Mouse (Mus musculus) frontal cortex, adult (tissue): ENCODE results near the gene Dnajc27.

Experiments
- ATAC-seq: cut with Nextera tagmentation; 2 replicates; pipeline ENCODE4 v1.9.2; 2017; ENCODE audit warnings: mild to moderate bottlenecking, moderate library complexity, mixed read lengths; ENCODE audit not compliant: low TSS enrichment

The Dnajc27 gene

DNA sequence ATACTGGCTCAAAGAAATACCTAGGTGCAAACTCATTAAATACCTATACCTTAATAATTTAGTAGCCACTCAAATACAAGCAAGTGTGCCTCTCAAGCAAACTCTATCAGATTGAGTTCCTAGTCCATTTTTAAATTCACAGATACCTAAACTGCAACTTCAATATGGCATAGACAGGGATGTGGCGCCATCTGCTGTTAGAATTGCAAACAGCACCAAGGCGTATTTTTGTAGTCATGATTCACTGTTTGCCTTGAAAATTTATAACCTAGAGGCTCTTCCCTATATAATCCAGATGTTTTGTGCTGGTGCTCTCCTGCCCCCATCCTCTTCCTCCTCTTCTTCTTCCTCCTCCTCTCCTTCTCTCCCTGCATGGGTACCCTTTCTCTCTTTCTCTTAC is 2.1 kb upstream of the Dnajc27 start:
- ATAC-seq = no peak

DNA sequence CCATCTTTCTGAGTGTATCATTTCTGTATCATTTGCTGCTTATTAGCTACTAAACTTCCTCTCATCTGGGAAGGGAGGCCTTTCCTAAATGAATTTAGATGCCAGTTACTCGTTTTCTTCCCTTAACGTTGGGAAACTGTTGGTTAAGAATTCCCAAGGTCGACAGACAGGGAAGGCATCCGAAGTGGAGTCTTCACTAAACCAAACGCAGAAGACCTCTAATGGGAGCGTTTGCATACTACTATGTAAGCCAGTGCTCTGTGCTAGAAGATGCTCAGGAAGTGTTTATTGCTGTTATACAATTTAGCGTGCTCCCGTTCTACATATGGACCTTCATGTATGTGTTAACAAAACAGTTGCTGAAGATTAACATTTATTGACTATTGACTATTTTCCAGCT is 1.1 kb downstream of the Dnajc27 start:
- ATAC-seq = no peak

DNA sequence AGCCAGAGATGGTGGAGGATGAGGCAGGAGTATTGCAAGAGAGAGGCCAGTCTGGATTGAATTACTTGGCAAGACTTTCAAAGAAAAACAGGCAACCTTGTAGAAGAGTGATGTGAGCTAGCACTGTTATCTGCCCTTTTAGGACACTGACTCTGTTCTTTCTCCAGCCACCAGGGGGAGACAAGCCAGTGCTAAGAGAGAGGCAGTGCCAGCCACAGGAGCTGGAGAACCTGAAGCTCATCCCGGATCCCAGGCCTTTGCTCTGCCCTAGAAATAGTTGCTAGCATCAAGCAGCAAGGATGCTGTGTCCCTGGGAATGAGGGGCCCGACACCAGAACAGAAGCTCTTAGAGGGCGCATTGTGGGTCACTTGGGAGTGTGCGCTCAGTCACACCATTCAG is 25.0 kb downstream of the Dnajc27 start:
- peak; percentile 90 for ATAC-seq

DNA sequence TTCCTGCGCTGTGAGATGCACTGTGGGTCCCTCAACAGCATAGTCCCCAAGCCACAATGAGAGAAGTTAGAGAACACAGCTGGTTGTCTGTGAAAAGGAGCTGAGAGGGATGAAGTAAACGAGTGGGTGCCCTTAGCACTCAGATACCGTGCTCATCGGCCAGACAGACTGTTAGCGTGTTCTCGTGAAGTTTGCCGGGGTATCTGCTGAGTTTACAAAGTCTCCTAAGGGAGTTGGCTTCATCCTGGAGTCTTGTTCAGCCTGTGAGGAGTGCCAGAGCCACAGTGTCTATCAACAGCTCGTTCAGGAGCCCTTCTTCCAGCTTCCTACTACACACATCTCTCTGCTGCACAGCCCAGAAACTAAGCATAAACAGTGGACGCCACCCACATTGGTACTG is 33.7 kb downstream of the Dnajc27 start:
- peak; percentile 21; the same call in 1 of the 2 replicates for ATAC-seq

DNA sequence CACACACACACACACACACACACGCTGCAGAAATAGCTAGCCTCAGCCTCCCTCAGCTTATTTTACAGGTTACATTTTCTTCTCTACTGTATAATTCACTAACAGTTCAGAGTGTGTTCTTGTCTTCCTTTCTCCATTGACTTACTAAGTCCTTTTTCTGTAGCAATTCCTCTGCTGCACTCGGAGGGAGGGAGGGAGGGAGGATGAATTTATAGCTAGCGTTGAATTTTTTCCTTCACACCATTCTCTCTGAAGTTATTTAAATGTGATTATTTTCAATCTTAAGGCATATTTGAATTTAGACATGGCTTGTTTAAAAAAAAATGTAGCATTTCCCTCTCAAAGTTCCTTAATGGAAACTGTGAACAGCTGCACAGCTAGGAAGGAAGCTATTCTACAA is 34.8 kb downstream of the Dnajc27 start:
- peak; percentile 50 for ATAC-seq

DNA sequence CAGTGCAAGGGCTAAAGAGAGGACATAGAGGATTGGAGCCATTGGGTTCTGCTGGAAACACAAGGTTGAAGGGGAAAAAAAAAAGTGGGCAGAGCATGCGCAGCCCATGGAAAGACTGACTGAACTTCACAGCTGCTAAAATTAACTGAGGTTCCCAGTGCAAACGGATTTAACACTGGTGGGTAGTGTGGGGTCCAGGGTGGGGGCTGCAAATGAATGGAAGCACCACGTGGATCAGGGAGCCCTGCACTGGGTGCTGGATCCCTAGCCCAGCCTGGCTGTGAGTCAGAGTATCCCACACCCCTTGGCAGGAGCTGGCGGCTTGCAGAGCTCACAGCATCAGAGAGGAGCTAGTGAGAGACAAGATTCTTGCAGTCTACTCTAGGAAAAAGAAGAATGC is 35.2 kb downstream of the Dnajc27 start:
- peak; percentile 88 for ATAC-seq

DNA sequence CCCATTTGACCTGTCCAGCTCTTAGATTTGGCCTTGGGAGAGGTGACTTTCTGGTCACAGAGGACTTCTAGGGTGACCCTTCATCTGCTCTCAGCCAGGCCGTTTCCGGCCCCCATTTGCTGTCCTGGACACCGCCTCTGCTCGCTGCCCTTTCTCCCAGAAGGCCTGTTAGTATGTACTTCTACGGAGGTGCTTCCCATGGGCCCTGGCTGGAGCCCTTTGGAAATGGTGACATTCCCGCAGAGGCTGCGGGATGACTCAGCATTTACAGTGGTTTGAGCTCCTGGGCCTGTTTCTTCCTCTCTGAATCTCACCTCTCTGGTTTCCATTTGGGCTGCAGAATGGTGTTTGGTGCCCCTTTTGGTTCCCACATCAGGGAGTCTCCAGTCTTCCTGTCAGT is 45.0 kb downstream of the Dnajc27 start:
- ATAC-seq = no peak

DNA sequence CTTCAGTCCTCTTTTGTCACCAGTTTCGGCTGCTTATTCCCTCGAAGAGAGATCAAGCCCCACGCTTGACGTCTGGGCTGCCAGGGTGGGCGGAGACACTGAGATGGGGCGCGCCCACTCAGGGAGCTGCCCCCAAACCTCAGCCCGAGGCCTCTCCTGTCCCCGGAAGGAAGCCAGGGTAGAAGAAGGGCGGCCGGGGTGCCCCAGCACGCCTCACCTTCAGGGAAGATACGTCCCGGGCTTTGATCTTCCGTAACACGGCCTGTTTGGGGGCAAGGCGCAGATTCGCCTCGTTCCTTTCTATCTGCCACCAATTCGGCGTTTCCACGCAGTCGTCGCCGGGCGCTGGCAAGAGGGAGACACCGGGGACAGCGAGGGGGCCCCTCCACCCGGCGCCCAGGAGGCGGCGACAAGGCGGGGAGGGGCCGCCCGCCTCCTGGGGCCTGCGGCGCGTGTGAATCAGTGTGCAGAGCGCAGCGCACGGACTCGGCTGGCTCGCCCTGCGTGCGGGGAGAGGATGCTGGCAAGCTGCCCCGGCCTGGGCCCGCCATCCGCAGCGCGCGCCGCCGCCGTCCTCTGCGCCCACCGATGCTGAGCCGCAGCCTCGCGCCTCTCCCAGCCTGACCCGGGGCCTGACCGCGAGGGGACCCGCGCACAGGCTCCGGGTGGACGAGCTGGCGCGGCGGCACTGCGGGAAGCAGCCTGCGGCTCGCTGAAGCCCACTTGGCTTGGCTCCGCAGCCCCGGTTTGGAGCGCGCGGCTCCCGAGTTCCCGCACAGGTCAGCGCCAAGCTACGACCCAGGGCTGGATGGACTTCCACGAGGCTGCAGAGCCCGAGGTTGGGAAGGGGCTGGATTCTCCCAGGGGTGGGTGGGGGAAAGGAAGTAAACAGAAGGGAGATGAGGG is 50.8 kb downstream of the Dnajc27 start, which contains the start of gene Adcy3:
TSS of gene Adcy3 (plus strand) at position 163 of the 906 bp plus-strand sequence.
- peak; percentile 82 for ATAC-seq

DNA sequence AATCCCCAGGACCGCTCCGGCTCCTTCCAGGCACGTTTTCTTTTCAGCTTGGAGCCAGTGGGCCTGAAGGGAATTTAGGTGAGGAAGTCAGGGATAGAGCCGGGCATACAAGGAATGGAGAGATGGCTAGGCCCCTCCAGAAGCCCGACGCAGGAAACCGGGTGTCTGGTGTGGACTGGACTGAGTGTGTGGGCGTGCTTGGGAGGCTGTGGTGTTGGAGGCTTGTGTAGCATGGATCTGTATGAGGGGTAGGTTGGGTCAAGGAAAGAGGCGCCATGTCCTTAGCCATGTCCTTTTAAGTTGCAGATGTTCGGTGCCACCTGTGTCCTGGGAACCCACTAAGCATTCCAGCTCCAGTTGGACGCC is 51.4 kb downstream of the Dnajc27 start:
- ATAC-seq = peak; percentile 31; the same call in 1 of the 2 replicates

DNA sequence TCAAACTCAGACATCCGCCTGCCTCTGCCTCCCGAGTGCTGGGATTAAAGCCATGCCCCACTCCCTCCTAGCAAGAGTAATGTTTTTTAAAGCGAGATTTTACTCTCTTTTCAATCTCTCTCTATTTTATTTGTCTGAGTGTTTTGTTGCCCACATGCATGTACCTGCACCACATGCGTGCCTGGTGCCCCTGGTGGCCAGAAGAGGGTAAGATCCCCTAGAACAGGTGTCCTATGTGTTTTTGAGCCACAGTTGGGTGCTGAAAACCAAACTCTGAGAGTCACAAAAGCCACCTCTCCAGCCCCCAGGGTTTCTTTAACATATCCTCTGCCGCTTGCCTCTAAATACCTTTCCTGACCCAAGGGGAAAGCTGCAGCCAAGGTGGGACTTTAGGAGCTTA is 60.8 kb downstream of the Dnajc27 start:
- ATAC-seq = no peak

DNA sequence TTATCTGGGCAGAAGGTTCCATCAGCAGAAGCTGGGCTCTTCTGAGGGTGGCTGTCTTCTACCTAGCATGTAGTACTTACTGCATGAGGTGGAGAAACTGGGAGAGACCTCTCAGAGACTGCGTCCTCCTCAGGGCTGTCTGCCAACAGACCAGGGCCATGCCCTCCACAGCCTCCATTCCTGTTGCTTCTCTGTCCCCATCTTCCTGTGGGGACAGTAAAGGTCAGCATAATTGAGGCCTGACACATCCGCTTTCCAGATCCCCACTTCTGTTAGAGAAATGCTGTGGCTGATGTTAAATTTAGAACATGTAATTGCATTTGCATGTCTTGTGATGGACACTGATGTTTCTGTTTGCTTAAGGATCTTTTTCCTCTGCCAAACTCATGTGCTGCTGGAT is 68.6 kb downstream of the Dnajc27 start:
- peak; percentile 47; the same call in 1 of the 2 replicates for ATAC-seq

DNA sequence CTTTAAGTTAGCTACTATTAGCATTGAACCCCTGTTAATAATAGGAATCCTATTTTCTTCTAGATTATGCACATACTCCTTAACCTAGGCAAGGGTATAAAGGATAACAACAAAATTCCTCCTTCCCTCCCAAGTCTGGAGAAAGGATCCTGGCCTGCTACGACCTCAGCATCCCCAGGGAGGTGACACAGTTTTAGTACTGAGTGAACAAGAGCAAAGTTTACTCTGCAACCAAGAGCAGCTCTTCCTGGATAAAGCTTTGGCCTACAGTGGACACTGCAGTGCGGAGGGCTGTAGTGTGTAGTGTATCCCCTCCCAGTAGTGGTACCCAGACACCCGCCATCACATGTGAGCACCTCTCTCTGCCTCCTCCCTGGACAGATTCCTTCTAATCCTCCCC is 69.6 kb downstream of the Dnajc27 start:
- no peak for ATAC-seq

DNA sequence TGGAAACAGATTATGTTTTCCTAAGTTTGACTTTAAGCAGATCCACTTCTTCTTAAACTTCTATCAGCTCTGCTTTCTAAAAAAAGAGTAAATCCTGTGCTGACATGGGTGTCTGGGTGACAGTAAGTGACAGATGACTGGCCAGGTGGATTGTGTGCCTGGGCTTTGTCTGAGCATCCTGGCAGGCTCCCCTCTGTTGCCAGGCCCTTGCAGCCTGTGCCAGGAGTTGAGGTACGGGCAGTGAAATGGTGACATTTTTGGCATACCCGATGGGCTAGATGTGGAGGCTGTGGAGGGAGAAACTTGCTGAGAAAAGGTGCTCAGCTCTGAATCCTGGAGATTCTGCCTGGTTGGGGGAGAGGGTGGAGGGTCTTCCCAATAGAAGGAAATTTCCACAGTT is 75.1 kb downstream of the Dnajc27 start:
- ATAC-seq = no peak

DNA sequence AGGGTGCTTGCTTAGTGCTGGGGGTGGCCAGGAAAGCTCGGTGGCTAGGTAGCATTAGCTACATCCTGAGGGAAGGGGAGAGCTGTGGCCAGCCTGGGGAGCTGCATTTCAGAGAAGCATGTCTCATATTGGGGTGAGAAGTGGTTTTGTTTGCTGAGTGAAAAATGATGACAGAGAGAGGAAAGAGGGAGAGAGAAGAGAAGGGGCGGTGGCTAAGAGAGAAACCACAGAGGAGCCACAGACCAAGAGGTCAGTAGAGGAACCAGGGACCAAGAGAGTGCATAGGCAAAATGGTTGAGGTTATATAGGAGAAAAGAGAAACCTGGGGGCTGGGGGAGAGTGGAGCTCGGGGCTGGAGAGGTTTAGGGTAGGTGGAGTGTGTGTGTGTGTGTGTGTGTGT is 75.8 kb downstream of the Dnajc27 start:
- ATAC-seq = no peak

DNA sequence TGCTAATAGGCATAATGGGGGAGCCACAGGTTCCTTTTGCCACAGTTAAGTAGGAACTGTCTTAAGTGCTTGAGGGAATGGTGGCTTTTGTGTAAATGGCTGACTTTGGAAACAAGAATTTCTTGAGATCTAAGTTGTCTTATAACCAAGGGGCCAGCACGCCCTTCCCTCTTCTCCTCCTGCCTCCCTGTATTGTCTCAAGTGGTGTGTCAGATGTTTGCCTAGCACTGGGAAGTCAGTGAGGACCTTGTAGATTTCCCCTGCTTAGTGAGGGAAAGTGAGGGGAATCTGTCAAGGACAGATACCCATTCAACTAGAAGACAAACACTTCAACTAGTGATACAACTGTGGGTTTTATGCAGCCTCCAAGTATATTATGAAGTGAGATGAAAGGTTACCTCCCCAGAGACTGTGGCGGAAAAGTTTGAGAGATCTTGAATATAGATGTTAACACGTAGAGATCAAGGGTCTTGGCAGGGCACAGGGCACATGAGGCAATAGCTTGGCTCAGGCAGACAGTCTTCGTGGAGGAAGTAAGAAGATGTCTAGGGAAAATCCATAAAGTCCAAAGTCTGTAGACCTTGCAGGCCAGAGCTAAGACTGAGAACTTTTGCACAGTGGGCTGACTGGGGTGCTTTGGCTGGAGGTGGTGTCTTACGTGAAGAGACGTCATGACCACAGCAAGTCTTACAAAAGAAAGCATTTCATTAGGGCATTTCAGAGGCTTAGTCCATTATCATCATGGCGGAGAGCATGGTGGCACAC is 76.7 kb downstream of the Dnajc27 start:
- no peak for ATAC-seq
